Mouse (Mus musculus) myocyte (in vitro differentiated cells): ENCODE measurements at regions not wholly inside any gene's neighbourhood (a gene's known extent, or its start where the extent isn't known, plus 50 kb on each side); places are given as distances from the start of the nearest gene placed in this dataset.

Experiments used
- E2F4 ChIP-seq: IDR thresholded peaks from one replicate; pipeline ENCODE4 v1.6.1; 2011; ENCODE audit warnings: mild to moderate bottlenecking, control low read depth, moderate library complexity; ENCODE audit not compliant: insufficient read depth
- MYOD1 ChIP-seq, 3 experiments: IDR thresholded peaks; one replicate each; pipeline ENCODE4 v1.6.1; 2011; ENCODE audit warnings: control low read depth in 2 of 3, low read depth in 2 of 3, mild to moderate bottlenecking in 2 of 3, moderate library complexity in 1 of 3; ENCODE audit not compliant: insufficient read length in 2 of 3, control insufficient read depth in 1 of 3
- POLR2A ChIP-seq: IDR thresholded peaks from one replicate; pipeline ENCODE4 v1.6.1; 2011; ENCODE audit warnings: low read depth, mild to moderate bottlenecking, control low read depth, moderate library complexity; ENCODE audit not compliant: insufficient read length
- POLR2AphosphoS2 ChIP-seq: IDR thresholded peaks from one replicate; pipeline ENCODE4 v1.6.1; 2011; ENCODE audit warnings: low read depth, control low read depth; ENCODE audit not compliant: insufficient read length

DNA sequence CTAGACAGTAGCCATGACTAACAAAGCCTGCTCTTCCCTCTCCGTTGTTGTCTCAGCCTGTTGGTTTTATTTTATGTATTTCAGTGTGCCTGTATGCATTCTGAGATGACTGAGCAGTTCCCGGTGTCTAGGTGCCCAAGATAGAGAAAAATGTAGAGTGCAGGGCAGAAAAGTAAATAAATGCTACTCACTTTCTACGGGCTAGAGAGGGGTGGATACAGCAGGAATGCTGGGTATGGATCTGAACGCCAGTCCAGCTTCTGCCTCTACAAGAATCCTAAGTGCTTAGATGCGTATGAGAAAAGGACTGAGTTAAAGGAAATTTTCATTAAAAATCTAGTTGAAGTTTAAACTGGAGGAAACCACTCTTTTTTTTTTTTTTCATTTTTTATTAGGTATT is 149.4 kb upstream of the Tbx20 start:
- TF ChIP-seq POLR2A: no peak
- TF ChIP-seq POLR2AphosphoS2: no peak
- no peak for TF ChIP-seq E2F4
- TF ChIP-seq MYOD1 (IDR thresholded peaks at IDR 0.05; ENCODE audit: control insufficient read depth in 1 of 3, insufficient read length in 2 of 3, low read depth in 2 of 3): no peak
